Mouse (Mus musculus): ENCODE results near the gene Vax1. TPM values are rescaled to one million over a fixed set of nuclear protein-coding genes. Genes with fewer than 3 reads are reported as not detected.

Vax1 gene
- polyA plus RNA-seq, 1 experiment from 2014 or later, result not detected

DNA sequence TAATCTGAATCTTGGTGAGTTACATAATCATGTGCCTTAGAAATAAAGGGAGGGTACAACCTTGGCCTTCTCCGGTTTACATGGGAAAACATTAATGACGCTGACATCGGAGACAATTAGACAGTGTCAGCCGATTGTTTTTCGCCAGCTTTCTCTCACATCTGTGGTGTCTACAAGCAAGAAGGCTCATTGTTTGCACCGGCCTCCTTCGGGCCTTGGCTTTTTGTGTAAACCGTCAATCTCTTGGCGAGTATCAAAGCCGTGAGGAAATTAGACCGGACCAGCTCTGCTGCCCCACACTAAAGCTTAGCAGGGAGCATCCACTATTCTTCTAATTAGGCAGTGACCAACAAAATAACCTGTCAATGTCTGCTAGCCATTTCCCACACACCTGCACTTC lies 36.7 kb downstream of the Vax1 start:
- Histone ChIP-seq H3K4me1 (peaks cover 13% of the 10 kb centered on the region; the same call in 1 of the 2 replicates), H3K27ac (no peak overlapping the region), H3K4me2 (replicated peaks) (peak overlapping the region; percentile 6; the same call in 1 of the 2 replicates), H3K36me3 (no peaks in the 10 kb centered on the region), H3K9me3 (replicated peaks) (no peaks in the 10 kb centered on the region), H3K27me3 (peaks cover 27% of the 10 kb centered on the region), H3K4me3 (no peak overlapping the region), H3K9ac (no peak overlapping the region)
- ATAC-seq (ENCODE audit: low FRiP score), result peak; percentile 46; the same call in 1 of the 2 replicates
- WGBS, result 23% methylated on average over 11 of the region's 11 CpGs

DNA sequence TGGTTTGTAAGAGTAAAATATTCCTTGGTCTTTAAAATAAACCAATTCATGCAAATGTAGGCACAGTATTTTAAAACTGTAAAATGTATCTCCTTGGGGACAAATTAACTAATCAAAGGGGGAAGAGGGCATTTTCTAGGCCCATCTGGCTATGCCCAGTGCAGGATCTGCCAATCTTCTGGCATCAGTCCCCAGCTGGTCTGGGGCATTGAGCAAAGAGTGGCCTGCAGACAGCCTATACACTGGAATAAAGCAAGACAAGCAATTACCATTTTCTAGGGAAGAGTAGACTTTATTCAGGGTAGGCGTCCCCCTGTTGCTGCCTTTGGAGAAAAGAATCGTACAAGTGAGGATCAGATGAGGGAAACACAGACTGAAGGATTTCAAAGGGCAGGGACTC lies 40.2 kb downstream of the Vax1 start:
- peaks cover 10% of the 10 kb centered on the region; the same call in 1 of the 2 replicates for H3K4me1 ChIP-seq
- no peak for ATAC-seq (ENCODE audit: low FRiP score)
- H3K4me2 ChIP-seq (replicated peaks), result no peak overlapping the region
- WGBS, result 59% methylated on average over 2 of the region's 2 CpGs
- H3K9ac ChIP-seq, result no peak overlapping the region
- no peak overlapping the region for H3K4me3 ChIP-seq
- H3K9me3 ChIP-seq (replicated peaks), result no peaks in the 10 kb centered on the region
- no peak overlapping the region for H3K27ac ChIP-seq
- peaks cover 20% of the 10 kb centered on the region for H3K27me3 ChIP-seq
- H3K36me3 ChIP-seq, result no peaks in the 10 kb centered on the region

DNA sequence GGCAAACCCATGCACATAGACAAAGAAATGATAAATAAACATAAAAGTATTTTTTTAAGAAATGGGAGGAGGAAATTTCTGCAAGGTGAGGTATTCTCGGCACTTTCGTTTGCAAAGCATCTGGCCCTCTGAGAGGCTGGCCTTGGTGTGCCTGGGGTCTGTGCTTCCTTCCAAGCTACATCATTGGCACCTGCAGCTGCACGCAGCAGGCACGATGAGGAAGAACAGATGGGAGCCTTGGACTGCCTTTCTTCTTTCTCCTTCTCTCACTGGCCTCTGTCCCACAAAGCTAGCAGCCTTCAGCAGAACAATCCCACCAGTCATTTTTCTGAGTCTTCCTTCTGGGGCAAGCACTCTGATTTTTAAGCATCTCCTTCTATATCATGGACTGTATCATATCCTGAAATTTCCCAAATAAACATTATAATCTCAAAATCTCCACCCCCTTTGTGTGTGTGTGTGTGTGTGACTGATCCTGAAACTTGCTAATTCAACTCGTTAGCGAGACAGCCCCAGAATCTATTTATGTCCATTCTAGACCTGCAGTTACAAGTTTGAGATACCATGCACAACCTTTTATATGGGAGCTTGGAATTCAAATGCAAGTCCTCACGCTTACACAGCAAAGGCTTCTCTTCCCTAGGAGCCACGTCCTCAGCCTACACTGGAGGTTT lies 41.2 kb downstream of the Vax1 start:
- Histone ChIP-seq H3K9ac (no peak overlapping the region), H3K27me3 (peaks cover 20% of the 10 kb centered on the region), H3K36me3 (no peaks in the 10 kb centered on the region), H3K9me3 (replicated peaks) (no peaks in the 10 kb centered on the region), H3K27ac (no peak overlapping the region), H3K4me2 (replicated peaks) (no peak overlapping the region), H3K4me3 (no peak overlapping the region), H3K4me1 (peaks cover 6% of the 10 kb centered on the region; the same call in 1 of the 2 replicates)
- WGBS, result 77% methylated on average over 8 of the region's 8 CpGs
- no peak for ATAC-seq (ENCODE audit: low FRiP score)

DNA sequence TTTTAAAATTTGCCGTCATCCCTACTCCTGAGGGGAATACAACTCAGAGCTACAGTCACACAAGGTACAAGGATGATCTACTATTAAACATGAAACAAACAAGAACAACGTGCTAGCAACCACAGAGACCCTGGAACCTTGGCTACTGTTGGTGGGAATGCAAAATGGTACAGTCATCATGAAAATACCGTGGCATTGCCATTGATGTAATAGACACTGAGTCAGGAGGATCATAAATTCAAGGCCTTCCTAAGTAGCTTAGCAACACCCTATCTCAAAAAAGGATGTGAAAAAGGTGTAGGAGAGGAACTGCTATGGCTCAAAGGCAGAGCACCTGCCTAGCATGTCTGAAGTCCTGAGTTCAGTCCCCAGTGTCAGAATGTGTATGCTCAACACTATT lies 42.4 kb downstream of the Vax1 start:
- H3K4me1 ChIP-seq, result no peaks in the 10 kb centered on the region; the same call in 1 of the 2 replicates
- H3K4me2 ChIP-seq (replicated peaks), result no peak overlapping the region
- WGBS, result 90% methylated on average over 3 of the region's 3 CpGs
- H3K27me3 ChIP-seq, result peaks cover 20% of the 10 kb centered on the region
- no peak overlapping the region for H3K27ac ChIP-seq
- H3K9ac ChIP-seq, result no peak overlapping the region
- no peaks in the 10 kb centered on the region for H3K9me3 ChIP-seq (replicated peaks)
- H3K36me3 ChIP-seq, result no peaks in the 10 kb centered on the region
- H3K4me3 ChIP-seq, result no peak overlapping the region
- ATAC-seq (ENCODE audit: low FRiP score), result no peak

Other genes starting within 250 kb of the Vax1 start
- 1.3 and 1.6 TPM in 2 replicates for gene Eno4, start 226.6 kb downstream of the Vax1 start, polyA plus RNA-seq (2016; fragmentation: Nextera tagmentation; extraction: Ambion mirVana)
- 42.9 and 44.2 TPM in 2 replicates for gene Hspa12a, start 226.4 kb downstream of the Vax1 start, polyA plus RNA-seq (2016; fragmentation: Nextera tagmentation; extraction: Ambion mirVana)
- 8.0 and 8.9 TPM in 2 replicates for gene Shtn1, start 94.0 kb downstream of the Vax1 start, polyA plus RNA-seq (2016; fragmentation: Nextera tagmentation; extraction: Ambion mirVana)
- gene Kcnk18, start 49.2 kb upstream of the Vax1 start, polyA plus RNA-seq (2016; fragmentation: Nextera tagmentation; extraction: Ambion mirVana), result not detected in 2 replicates
- gene Slc18a2, start 90.8 kb upstream of the Vax1 start, polyA plus RNA-seq (2016; fragmentation: Nextera tagmentation; extraction: Ambion mirVana), result 17.5 and 17.9 TPM in 2 replicates
- 7.2 TPM in 1 of 2 replicates, not detected in the other for gene Rps12-ps3, start 152.2 kb upstream of the Vax1 start, polyA plus RNA-seq (2016; fragmentation: Nextera tagmentation; extraction: Ambion mirVana)
- gene Pdzd8, start 175.7 kb upstream of the Vax1 start, polyA plus RNA-seq (2016; fragmentation: Nextera tagmentation; extraction: Ambion mirVana), result 16.7 and 18.9 TPM in 2 replicates

Data from hindbrain, embryonic 12.5 days (tissue).